Comparison of ENCODE assay signal across 27 mouse cellular contexts in genomic region chr4:143115851-143116250, GRCm38 (mm10).
DNase-seq lines count a peak whose midpoint lies in the region; ATAC-seq and TF ChIP-seq lines count a peak whose summit lies in the region.
"Had no signal": no experiment of that assay in that cellular context is flagged by ENCODE, and none has a peak within 500 bp of the region (broad histone marks: within the 10 kb centered on the region; RNA-seq: fewer than 3 reads in every experiment).

No protein-coding gene starts in this region.

- H3K4me3 ChIP-seq in midbrain, embryonic 10.5 days = no peak overlapping the region
- no peak overlapping the region for H3K4me3 ChIP-seq in midbrain, embryonic 14.5 days (replicated peaks; ENCODE audit: low read depth, low read length)
- H3K4me3 ChIP-seq in bone marrow, adult 2 months (replicated peaks; ENCODE audit: control insufficient read depth, low read depth, low read length) = no peak overlapping the region
- H3K4me3 ChIP-seq: embryonic facial prominence, embryonic 10.5 days; embryonic facial prominence, embryonic 13.5 days; erythroblast, embryonic 14.5 days; forebrain, embryonic 12.5 days; hindbrain, embryonic 12.5 days; hindbrain, embryonic 15.5 days had no signal

- no peak for TF ChIP-seq POLR2A in bone marrow, adult 2 months (IDR thresholded peaks at IDR 0.05; ENCODE audit: borderline replicate concordance, control insufficient read depth, low read depth, low read length)

- no peak for TF ChIP-seq CTCF in bone marrow, adult 2 months (IDR thresholded peaks at IDR 0.05; ENCODE audit: control insufficient read depth, insufficient read depth, low read length)

- no peak for ATAC-seq in midbrain, embryonic 14.5 days (ENCODE audit: low FRiP score, low TSS enrichment)
- ATAC-seq: activated CD4-positive, CD25-positive, alpha-beta regulatory T cell, adult 4 months; CD4-positive, CD25-positive, alpha-beta regulatory T cell, adult 4 months; forebrain, embryonic 16.5 days; Patski had no signal

- H3K9me3 ChIP-seq in midbrain, embryonic 10.5 days (replicated peaks) = no peaks in the 10 kb centered on the region
- H3K9me3 ChIP-seq in midbrain, embryonic 14.5 days (ENCODE audit: control insufficient read depth, low read length) = no peaks in the 10 kb centered on the region
- H3K9me3 ChIP-seq: embryonic facial prominence, embryonic 10.5 days; embryonic facial prominence, embryonic 13.5 days; forebrain, embryonic 12.5 days; G1E; hindbrain, embryonic 12.5 days; hindbrain, embryonic 15.5 days had no signal

- peaks cover 41% of the 10 kb centered on the region for H3K4me1 ChIP-seq in midbrain, embryonic 10.5 days
- 0 out of 2 replicates have a peak, but pooled peaks cover 10% of the 10 kb centered on the region for H3K4me1 ChIP-seq in midbrain, embryonic 14.5 days (ENCODE audit: control insufficient read depth, insufficient read depth, low read length)
- peaks cover 13% of the 10 kb centered on the region for H3K4me1 ChIP-seq in bone marrow, adult 2 months (ENCODE audit: control insufficient read depth, insufficient read depth, low read length)

- WGBS in midbrain, embryonic 10.5 days = 89% methylated on average over 12 of the region's 12 CpGs
- 88% methylated on average over 12 of the region's 12 CpGs for WGBS in midbrain, embryonic 14.5 days
- 82% methylated on average over 12 of the region's 12 CpGs for WGBS in bone marrow, adult 2 months

- no peak for DNase-seq in midbrain, embryonic 10.5 days (ENCODE audit: low spot score)
- no peak for DNase-seq in midbrain, embryonic 14.5 days
- DNase-seq in R1 (ENCODE audit: low read depth, low spot score) = peak; percentile 72
- DNase-seq in left cerebral cortex, adult 11 months (ENCODE audit: low spot score) = no peak
- DNase-seq in ovary, adult 18-20 months (ENCODE audit: low spot score) = no peak
- DNase-seq: adrenal gland, postnatal 10 days; adrenal gland, postnatal 36 days; cerebellum, adult 11 months; cerebellum, adult 8-10 months; cerebellum, postnatal 10 days; cerebellum, postnatal 36 days; embryo, embryonic 11 days; gastrocnemius, postnatal 10 days; heart, adult 11 months had no signal

- no peaks in the 10 kb centered on the region for H3K27me3 ChIP-seq in midbrain, embryonic 10.5 days (ENCODE audit: low read depth, poor library complexity, severe bottlenecking)
- H3K27me3 ChIP-seq in midbrain, embryonic 14.5 days (ENCODE audit: control insufficient read depth, insufficient read depth, low read length) = no peaks in the 10 kb centered on the region
- H3K27me3 ChIP-seq: embryonic facial prominence, embryonic 13.5 days; forebrain, embryonic 12.5 days; hindbrain, embryonic 12.5 days; hindbrain, embryonic 15.5 days; Patski had no signal

- no peak overlapping the region for H3K4me2 ChIP-seq in midbrain, embryonic 14.5 days (ENCODE audit: low read length)
- H3K4me2 ChIP-seq: embryonic facial prominence, embryonic 13.5 days; forebrain, embryonic 12.5 days; heart, embryonic 11.5 days; hindbrain, embryonic 12.5 days; hindbrain, embryonic 15.5 days had no signal

- H3K27ac ChIP-seq in midbrain, embryonic 10.5 days (replicated peaks) = 0 out of 2 replicates have a peak overlapping the region, but pooled peaks have one; percentile 7
- no peak overlapping the region for H3K27ac ChIP-seq in midbrain, embryonic 14.5 days (replicated peaks; ENCODE audit: low read depth, low read length)
- 0 out of 2 replicates have a peak overlapping the region, but pooled peaks have one; percentile 3 for H3K27ac ChIP-seq in bone marrow, adult 2 months (ENCODE audit: control insufficient read depth, insufficient read depth, low read depth, low read length, poor library complexity)
- H3K27ac ChIP-seq: embryonic facial prominence, embryonic 10.5 days; embryonic facial prominence, embryonic 13.5 days; forebrain, embryonic 12.5 days; hindbrain, embryonic 12.5 days; hindbrain, embryonic 15.5 days had no signal

- H3K9ac ChIP-seq in midbrain, embryonic 14.5 days (replicated peaks; ENCODE audit: low read length) = no peak overlapping the region
- H3K9ac ChIP-seq: embryonic facial prominence, embryonic 13.5 days; forebrain, embryonic 12.5 days; hindbrain, embryonic 12.5 days; hindbrain, embryonic 15.5 days had no signal

- H3K36me3 ChIP-seq in midbrain, embryonic 10.5 days = peaks cover 13% of the 10 kb centered on the region
- H3K36me3 ChIP-seq in midbrain, embryonic 14.5 days (ENCODE audit: control insufficient read depth, insufficient read depth, low read length) = peaks cover 13% of the 10 kb centered on the region
